Mouse (Mus musculus): ENCODE measurements around the gene Vmn1r21.
"Not testable (repeated sequence)": the region's sequence is repeated elsewhere in the genome, so short reads cannot be mapped to it uniquely, and the experiment has no call there.

The Vmn1r21 gene

DNA sequence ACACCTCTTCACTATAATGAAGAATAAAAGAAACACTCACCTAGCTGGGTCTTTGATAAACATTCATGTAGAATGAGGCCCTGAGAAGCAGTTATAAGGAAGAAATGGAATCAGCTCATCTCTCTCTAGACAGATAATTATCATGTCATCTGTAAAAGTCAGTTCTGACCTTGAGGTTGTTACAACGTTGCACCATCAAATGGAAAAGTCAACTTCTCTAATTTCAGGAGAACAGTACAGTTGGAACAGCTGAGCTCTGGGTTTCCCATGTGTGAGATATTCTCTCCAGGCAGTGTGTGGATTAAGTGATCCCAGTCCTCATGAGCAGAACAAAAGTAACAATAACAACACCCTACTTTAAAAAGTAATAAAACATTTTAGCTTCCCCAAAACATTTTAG lies at the start of gene Vmn1r21:
Vmn1r21 (minus strand) TSS at position 58 of the 400 bp plus-strand sequence.
- DNase-seq = no peak

- DNase-seq = peak; percentile 63 to 67
Observed at GRCm38 (mm10) chr6:57859043-57860042, 9.2 kb upstream of the Vmn1r21 start.

- DNase-seq = not testable (repeated sequence)
Observed at GRCm38 (mm10) chr6:57851177-57851576, 1.0 kb upstream of the Vmn1r21 start.

- DNase-seq = peak; percentile 56 to 72
Observed at GRCm38 (mm10) chr6:57839693-57840408, 10.3 kb downstream of the Vmn1r21 start.

DNA sequence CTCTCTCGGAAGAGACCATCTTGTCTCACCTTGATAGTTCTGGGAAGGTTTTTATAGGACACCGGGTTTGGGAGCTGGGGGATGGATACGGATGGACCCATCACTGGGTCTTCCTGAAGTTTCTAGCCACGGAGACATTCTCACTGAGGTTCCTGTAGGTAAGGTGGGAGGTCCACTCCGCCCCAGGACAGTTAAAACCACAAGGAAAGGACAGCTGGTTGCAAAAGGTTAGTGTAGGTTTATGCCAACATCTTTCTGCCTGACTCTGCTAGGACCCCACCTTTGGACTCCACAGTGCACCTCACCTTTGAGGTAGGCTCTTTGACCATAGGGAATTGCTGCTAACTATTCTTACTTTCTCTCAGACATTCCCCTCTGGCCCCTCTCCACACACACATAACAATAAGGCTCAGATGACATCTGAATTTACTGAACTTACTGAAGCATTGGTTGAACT lies 24.9 kb downstream of the Vmn1r21 start:
- DNase-seq = no peak

DNA sequence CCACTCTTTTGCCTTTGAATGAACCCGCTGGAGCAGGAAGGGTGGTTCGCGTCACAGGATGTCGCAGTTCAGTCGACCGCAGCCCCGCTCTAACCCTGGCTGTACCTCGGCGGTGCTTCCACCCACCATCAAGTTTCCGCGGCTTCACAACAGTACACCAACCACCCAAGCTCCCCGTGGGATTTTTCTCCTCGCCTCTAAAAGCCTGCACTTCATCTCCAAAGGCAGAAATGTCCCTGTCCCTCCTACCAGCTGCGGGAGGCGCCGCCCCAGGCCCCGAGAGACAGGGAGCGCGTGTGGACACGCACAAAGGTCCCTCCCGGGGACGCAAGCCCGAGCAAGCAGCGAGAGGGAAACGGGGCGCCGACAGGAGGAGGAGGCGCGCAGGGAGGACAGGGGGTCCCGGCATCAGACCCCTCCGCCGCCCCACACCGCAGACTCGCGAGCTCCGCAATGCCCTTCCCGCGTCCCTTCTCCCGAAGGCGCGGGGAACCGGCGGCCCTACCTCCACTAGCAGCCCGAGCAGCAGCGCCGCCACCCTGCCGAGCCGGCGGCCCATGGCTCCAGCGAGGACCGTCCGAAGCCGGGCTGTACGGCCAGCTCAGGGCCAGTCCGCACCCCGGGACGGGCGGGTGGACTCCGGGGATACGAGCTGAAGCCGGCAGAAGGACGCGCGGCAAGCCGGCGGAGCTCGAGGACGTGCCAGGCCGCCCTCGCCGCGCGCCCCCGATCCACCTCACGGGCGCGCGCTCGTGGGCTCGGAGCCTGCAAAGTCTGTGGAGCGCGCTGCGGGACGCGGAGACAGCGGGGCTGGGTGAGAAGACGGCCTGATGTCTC lies 25.5 kb downstream of the Vmn1r21 start, which contains the start of gene Vopp1:
Vopp1 (minus strand) TSS at position 738 of the 837 bp plus-strand sequence.
- DNase-seq = peak; percentile 86 to 89

GRCm38 (mm10) chr6:57823461-57823860 lies 26.7 kb downstream of the Vmn1r21 start:
- DNase-seq = no peak

GRCm38 (mm10) chr6:57822648-57823410 lies 27.3 kb downstream of the Vmn1r21 start:
- DNase-seq = peak; percentile 34 to 37

- no peak for DNase-seq
Observed at GRCm38 (mm10) chr6:57814436-57814940, 35.7 kb downstream of the Vmn1r21 start.

- no peak for DNase-seq
Observed at GRCm38 (mm10) chr6:57811748-57812730, 38.1 kb downstream of the Vmn1r21 start.

DNA sequence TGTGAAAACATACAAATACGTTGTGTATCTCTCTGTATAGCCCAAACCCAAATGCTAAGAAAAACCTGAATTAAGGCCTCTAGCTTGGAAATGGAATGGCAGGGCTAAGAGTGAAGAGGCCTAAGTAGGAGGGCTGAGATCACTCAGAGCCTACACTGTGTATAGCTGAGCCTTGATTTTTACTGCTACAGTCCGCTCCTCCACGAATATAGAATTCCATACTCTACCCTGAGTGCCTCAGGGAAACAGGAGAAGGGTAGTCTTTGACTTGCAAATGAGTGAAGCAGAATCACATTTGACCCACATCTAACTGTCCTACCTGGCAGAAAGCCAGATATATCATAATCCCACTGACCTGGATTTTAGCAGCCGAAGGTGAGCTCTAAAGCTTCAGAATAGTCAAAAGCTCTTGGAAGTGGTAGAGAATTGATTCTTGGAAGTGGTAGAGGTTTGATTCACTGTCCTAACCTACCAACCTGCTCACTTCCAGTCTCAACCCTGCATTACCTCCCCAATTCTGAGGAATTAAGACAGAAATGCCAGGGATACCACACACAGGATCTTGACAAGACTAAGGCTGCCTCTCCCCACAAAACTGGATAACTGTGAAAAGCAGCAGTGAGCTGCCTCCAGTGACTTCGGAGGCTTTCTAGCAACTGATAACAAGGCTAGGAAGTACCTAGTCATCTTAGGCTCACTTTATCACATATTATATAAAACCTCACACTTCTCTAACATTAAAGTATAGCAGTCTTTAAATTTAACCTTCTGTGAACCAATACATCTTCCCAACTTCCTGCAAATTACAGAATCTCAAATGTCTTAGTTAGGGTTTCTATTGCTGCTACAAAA lies 44.7 kb downstream of the Vmn1r21 start:
- peak in 1 of 2 experiments; percentile 4 for DNase-seq

GRCm38 (mm10) chr6:57803130-57803529 lies 47.0 kb downstream of the Vmn1r21 start:
- DNase-seq = no peak

DNA sequence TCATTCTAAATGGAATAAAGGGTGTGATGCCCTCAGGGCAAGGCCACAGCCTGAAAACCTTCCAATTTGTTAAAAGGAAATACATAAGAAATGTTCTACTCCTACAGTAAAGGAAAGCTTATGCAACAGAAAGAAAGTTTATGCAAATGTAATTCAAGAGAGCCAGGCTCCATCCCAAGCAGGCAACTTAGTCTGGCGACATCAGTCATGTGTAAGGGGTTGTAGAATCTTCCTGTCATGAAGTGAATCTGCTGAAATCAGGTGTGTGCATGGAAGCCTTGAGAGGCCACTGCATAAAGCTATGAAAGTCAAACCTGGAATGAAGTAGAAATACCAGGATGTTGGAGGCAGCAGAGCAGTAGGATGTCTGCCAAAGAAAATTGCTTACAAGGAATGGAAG lies 51.2 kb downstream of the Vmn1r21 start:
- DNase-seq = no peak

DNA sequence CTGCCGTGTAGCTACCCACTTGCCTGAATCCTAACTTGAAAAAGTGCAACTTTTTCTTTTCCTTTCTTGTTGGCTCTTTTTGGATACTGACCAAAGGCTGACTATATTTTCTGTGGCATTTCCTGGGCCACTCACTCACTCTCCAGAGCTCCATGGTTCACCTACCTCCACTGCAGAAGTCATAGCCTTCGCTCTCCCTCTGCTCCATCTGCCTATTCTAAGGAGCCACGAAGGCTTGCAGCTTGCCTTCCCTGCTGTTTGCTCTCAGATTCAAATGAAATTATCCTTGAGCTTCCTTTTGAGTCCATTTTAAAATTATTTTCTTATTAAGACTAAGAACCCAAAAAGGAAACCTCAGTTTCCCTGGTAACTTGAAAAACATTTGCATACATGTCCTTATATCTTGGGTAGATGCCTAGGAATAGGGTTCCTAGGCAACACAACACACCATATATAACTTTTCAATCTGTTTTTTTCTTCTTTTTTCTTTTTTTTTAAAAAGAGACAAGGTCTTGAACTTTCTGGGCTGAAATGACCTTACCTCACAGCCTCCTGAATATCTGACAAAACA lies 53.2 kb downstream of the Vmn1r21 start:
- no peak for DNase-seq

DNA sequence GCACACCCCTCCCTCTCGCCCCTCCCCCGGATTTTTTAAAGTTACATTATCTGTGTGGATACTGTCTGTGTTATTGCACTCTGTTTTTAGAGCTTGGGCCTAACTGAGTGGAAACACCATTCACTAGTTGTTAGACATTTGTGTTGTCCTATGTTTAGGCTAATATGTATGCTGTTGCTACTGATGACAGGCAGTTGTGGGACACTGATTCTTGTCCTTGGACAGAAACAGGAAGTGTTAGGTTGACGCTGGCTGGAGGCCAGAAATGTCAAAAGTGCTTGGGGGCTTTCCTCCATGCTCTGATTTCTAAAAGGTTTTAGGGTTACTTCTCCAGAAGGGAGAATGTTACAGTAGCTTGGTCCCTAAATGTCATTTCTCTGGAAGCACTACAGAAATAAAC lies 54.3 kb downstream of the Vmn1r21 start:
- DNase-seq = no peak
